Mouse (Mus musculus) heart, adult 2 months (tissue): ENCODE results near the gene Golph3. TPM values are rescaled to one million over a fixed set of nuclear protein-coding genes. Genes with fewer than 3 reads are reported as not detected.

ENCODE experiments used
- DNase-seq, 2 experiments: peaks; one replicate each; pipeline ENCODE4 v3.0.0; 2021
- H3K27ac ChIP-seq: fragments of 200-600 bp; 2 replicates; pipeline ENCODE4 v1.8.1; 2022
- H3K27me3 ChIP-seq: fragments of 200-500 bp; 2 replicates; pipeline ENCODE4 v1.6.1; 2012; ENCODE audit warnings: mild to moderate bottlenecking, low read length, inconsistent platforms, mixed read lengths; ENCODE audit not compliant: control insufficient read depth, insufficient read depth
- H3K36me3 ChIP-seq: fragments of 200-500 bp; 2 replicates; pipeline ENCODE4 v1.6.1; 2012; ENCODE audit warnings: low read length, inconsistent platforms; ENCODE audit not compliant: control insufficient read depth, insufficient read depth
- H3K4me1 ChIP-seq: fragments of 200-500 bp; 2 replicates; pipeline ENCODE4 v1.6.1; 2011; ENCODE audit warnings: low read length; ENCODE audit not compliant: control insufficient read depth, insufficient read depth
- H3K4me3 ChIP-seq: fragments of 200-600 bp; 2 replicates; pipeline ENCODE4 v1.8.1; 2022
- H3K79me2 ChIP-seq: fragments of 200-500 bp; replicated peaks from 2 replicates; pipeline ENCODE4 v1.6.1; 2012; ENCODE audit warnings: mild to moderate bottlenecking, inconsistent platforms, low read length, moderate library complexity, mixed read lengths; ENCODE audit not compliant: control insufficient read depth, insufficient read depth
- H3K9ac ChIP-seq: fragments of 200-500 bp; 2 replicates; pipeline ENCODE4 v1.6.1; 2012; ENCODE audit warnings: low read depth, mild to moderate bottlenecking, control low read depth, inconsistent platforms, low read length, mixed read lengths
- CTCF ChIP-seq: fragments of 200-600 bp; IDR thresholded peaks from 2 replicates; pipeline ENCODE4 v1.8.1; 2022; ENCODE audit warnings: antibody characterized with exemption, mild to moderate bottlenecking, moderate library complexity
- EP300 ChIP-seq: fragments of 200-500 bp; IDR thresholded peaks from 2 replicates; pipeline ENCODE4 v1.6.1; 2011; ENCODE audit warnings: low read depth, low read length, control low read depth; ENCODE audit not compliant: insufficient read depth
- POLR2A ChIP-seq: fragments of 200-500 bp; IDR thresholded peaks from 2 replicates; pipeline ENCODE4 v1.6.1; 2011; ENCODE audit warnings: mild to moderate bottlenecking, low read depth, low read length, control low read depth; ENCODE audit not compliant: insufficient read depth
- WGBS: fragments of 180-500 bp; shearing (Covaris S2); methylation state at CpG from one replicate; pipeline ENCODE4 v1.1.7; 2018; 5-methylcytosine and 5-hydroxymethylcytosine counted together
- intact Hi-C: fragments of 180-260 bp; cut with DNase I; formaldehyde crosslinking; loops from one replicate; pipeline ENCODE4 v1.15.1; 2025
- polyA plus RNA-seq: library from polyadenylated mRNA; depleted of rRNA; stranded (reverse); fragments of >200 nt; gene quantifications from 2 replicates; pipeline ENCODE4 v1.2.3, GENCODE M21; 2012
- total RNA-seq, 2 experiments: library from RNA; stranded (reverse); gene quantifications; 2 replicates each; pipeline ENCODE4 v1.2.3; 2021

The Golph3 gene
- total and polyA plus RNA-seq, 3 experiments: 48.5 to 88.3 (median 84.4) TPM

DNA sequence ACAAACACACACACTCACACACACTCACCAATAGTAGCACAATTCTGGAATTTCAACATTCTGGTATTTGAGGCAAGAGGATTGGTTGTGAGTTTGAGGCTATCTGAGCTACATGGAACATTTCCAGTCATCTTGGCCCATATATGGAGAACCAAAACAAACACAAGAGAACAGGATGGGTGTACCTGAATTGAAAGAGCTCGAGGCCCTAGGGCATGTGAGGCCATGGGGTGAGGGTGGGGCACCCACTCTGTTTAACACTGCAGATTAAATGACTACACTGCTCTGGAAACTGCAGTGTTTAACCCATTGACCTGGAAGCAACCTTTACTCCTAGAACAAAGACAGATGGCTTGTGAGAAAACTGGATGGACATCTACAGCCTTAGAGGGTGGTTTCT, 8.0 kb upstream of the Golph3 start:
- DNase-seq: peak in 1 of 2 experiments; percentile 31

DNA sequence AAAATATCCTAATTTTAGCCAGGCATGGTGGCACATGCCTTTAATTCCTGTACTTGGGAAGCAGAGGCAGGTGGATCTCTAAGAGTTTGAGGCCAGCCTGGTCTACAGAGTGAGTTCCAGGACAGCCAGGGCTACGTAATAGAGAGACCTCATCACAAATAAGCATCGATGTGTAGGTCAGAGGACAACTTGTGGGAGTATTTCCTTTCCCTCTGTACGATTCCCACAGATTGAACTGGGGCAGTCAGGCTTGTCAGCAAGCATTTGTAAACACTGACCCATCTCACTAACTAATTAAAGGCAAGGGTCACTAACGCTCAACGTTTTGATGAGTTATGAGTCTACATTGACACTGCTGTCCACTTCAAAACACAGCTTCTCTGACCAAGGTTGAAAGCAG, 6.7 kb upstream of the Golph3 start:
- TF ChIP-seq EP300 (no peak), CTCF (no peak), POLR2A (no peak)
- H3K9ac ChIP-seq: no peak overlapping the region
- no peak for DNase-seq
- H3K27me3 ChIP-seq: no peaks in the 10 kb centered on the region
- no peak overlapping the region for H3K4me3 ChIP-seq
- H3K36me3 ChIP-seq: no peaks in the 10 kb centered on the region
- 66% methylated on average over 5 of the region's 5 CpGs for WGBS
- no peak overlapping the region for H3K27ac ChIP-seq
- no peaks in the 10 kb centered on the region for H3K4me1 ChIP-seq
- intact Hi-C loops: no loop called here
- no peaks in the 10 kb centered on the region for H3K79me2 ChIP-seq

More for the DNA sequence above, 8.0 kb upstream of the Golph3 start:
- H3K9ac ChIP-seq: no peak overlapping the region
- no peak overlapping the region for H3K4me3 ChIP-seq
- TF ChIP-seq EP300 (no peak), POLR2A (no peak), CTCF (no peak)
- no peaks in the 10 kb centered on the region for H3K36me3 ChIP-seq
- H3K4me1 ChIP-seq: no peaks in the 10 kb centered on the region
- no peaks in the 10 kb centered on the region for H3K79me2 ChIP-seq
- intact Hi-C loops: no loop called here
- 35% methylated on average over 1 of the region's 1 CpGs for WGBS
- H3K27ac ChIP-seq: no peak overlapping the region
- H3K27me3 ChIP-seq: no peaks in the 10 kb centered on the region

DNA sequence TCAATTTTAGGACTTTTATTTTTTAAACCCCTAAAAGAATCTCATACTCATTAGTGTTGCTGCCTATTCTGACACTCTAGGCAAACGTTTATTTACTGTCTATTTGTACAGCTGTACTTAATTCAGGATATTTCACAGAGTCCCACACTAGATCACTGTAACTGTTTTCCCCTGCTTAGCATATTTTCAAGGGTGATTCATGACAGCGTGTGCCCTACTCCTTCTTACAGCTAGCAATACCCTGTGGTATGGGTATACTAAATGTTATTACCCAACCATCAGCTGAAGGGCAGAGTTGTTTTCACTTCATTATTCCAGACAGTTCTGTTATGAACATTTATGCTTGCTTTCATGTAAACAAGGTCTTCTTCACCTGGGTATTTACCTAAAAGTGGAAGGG, 5.3 kb upstream of the Golph3 start:
- no peak overlapping the region for H3K9ac ChIP-seq
- no peak overlapping the region for H3K27ac ChIP-seq
- H3K36me3 ChIP-seq: no peaks in the 10 kb centered on the region
- no peaks in the 10 kb centered on the region for H3K27me3 ChIP-seq
- no peaks in the 10 kb centered on the region for H3K79me2 ChIP-seq
- 57% methylated on average over 2 of the region's 2 CpGs for WGBS
- intact Hi-C loops: no loop called here
- H3K4me1 ChIP-seq: no peaks in the 10 kb centered on the region
- no peak for DNase-seq
- TF ChIP-seq EP300 (no peak), CTCF (no peak), POLR2A (no peak)
- H3K4me3 ChIP-seq: no peak overlapping the region

DNA sequence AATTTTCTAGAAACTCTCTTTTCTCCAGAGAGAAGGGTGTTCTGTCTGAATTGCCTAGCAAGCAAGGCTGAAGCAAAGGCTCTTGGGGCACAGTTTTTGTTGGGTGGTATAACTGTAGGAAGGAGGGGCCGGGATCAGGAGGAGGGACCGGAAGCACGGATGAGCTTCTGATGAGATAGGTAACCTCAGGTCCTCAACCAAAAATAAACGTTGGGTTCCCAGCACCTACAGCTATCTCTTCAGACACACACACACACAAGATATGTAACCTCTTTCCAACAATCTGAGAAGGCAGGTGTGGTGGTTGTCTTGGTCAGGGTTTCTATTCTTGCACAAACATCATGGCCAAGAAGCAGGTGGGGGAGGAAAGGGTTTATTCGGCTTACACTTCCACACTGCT, 4.0 kb upstream of the Golph3 start:
- TF ChIP-seq EP300 (no peak), POLR2A (no peak), CTCF (no peak)
- 75% methylated on average over 5 of the region's 5 CpGs for WGBS
- intact Hi-C loops: no loop called here
- Histone ChIP-seq H3K9ac (no peak overlapping the region), H3K27ac (no peak overlapping the region), H3K79me2 (peaks cover 5% of the 10 kb centered on the region), H3K27me3 (no peaks in the 10 kb centered on the region), H3K4me1 (no peaks in the 10 kb centered on the region), H3K4me3 (no peak overlapping the region), H3K36me3 (no peaks in the 10 kb centered on the region)
- no peak for DNase-seq

DNA sequence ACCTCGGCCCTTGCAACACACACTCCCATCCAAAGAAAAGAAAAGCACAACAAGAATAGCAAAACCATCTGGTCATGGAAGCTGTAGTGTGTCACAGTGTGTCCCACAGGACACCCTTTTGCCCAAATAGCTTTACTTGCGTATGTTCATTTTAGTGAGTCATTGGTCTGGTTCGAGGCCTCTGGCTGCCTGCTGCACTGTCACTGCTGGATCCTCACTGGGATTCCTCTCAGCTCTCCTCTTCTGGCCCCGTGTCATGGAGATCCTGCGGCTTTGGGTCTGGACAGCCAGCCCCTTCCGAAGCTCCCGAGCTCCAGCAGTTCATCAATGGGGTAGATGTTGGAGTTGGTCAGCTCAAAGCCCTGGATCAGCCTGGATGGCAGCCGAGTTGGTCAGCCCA, 2.8 kb upstream of the Golph3 start:
- H3K9ac ChIP-seq: no peak overlapping the region
- H3K27ac ChIP-seq: no peak overlapping the region
- intact Hi-C loops: no loop called here
- H3K79me2 ChIP-seq: peaks cover 5% of the 10 kb centered on the region
- no peak overlapping the region for H3K4me3 ChIP-seq
- peaks cover 1% of the 10 kb centered on the region; the same call in 1 of the 2 replicates for H3K36me3 ChIP-seq
- WGBS: 59% methylated on average over 8 of the region's 8 CpGs
- TF ChIP-seq CTCF: no peak
- TF ChIP-seq EP300: no peak
- no peak for TF ChIP-seq POLR2A
- H3K27me3 ChIP-seq: no peaks in the 10 kb centered on the region
- H3K4me1 ChIP-seq: 0 out of 2 replicates have a peak, but pooled peaks cover 1% of the 10 kb centered on the region
- DNase-seq: no peak

DNA sequence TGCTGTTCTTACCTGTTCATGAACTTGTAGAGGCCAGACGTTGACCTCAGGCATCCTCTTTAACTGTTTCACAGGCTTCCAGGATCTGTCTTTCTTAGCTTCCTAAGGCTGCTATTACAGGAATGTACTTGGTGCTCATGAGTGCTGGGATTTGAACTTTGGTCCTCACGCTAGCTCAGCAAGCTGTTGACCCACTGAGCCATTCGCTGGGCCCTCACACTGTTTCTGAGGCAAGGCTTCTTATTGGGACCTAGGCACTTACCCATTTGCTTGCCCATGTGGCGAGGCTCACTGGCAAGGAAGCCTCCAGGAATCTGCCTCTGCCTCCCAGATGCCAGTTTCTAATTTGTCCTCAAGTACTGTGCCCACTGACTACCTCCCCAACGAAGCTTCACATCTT, 1.4 kb upstream of the Golph3 start:
- TF ChIP-seq CTCF (no peak), EP300 (no peak), POLR2A (no peak)
- H3K27me3 ChIP-seq: no peaks in the 10 kb centered on the region
- intact Hi-C loops: loop anchor here (5.0 kb wide), 1 partner anchor 123 kb away; no protein-coding TSS in a partner anchor
- peaks cover 7% of the 10 kb centered on the region for H3K36me3 ChIP-seq
- peaks cover 5% of the 10 kb centered on the region for H3K79me2 ChIP-seq
- H3K27ac ChIP-seq: no peak overlapping the region
- no peak for DNase-seq
- 58% methylated on average over 5 of the region's 5 CpGs for WGBS
- no peak overlapping the region for H3K9ac ChIP-seq
- H3K4me1 ChIP-seq: peaks cover 6% of the 10 kb centered on the region
- no peak overlapping the region for H3K4me3 ChIP-seq

DNA sequence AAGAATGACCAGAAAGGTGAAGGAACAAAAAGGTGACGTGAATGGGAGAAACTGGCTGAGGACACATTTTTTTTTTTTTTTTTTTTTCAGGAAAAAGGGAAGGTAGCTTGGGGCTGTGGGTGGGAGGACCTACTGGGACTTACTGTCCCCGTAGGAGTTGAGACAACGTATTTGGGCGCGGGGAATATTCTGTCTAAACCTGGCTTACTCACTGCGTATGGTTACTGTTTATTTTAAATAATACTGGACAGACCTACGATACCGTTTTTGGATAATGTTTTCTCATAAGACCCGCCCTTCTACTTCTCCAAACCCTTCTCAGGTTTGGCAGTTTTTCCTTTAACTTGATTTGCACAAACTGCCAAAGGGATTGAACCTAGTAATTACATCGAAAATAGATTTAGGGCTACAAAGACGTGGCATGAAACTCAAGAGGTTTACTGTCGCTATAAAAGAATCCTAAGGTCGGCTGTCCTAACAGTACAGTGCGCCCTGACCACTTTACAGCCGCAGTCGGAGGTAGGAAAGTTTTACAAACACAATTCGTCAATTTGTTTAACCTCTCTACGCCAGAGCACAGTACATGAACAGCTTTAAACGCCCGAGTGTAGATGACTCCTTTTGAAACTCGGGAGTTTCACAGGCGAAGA, 684 bp upstream of the Golph3 start:
- Histone ChIP-seq H3K27me3 (no peaks in the 10 kb centered on the region), H3K27ac (peak overlapping the region; percentile 99), H3K79me2 (peaks cover 5% of the 10 kb centered on the region), H3K4me1 (peaks cover 6% of the 10 kb centered on the region), H3K36me3 (peaks cover 8% of the 10 kb centered on the region), H3K4me3 (peak overlapping the region; percentile 96), H3K9ac (peak overlapping the region; percentile 72)
- intact Hi-C loops: loop anchor here (5.0 kb wide), 1 partner anchor 123 kb away; no protein-coding TSS in a partner anchor
- TF ChIP-seq EP300 (no peak), POLR2A (no peak), CTCF (no peak)
- no peak for DNase-seq
- 5% methylated on average over 22 of the region's 22 CpGs for WGBS
